Mouse (Mus musculus) neural tube, embryonic 10.5 days (tissue): ENCODE measurements around the gene Bicc1.

Source experiments
- DNase-seq: peaks from one replicate; pipeline ENCODE4 v3.0.0-alpha.2; 2017; ENCODE audit warnings: low spot score; ENCODE audit errors: extremely low spot score

Gene Bicc1

DNA sequence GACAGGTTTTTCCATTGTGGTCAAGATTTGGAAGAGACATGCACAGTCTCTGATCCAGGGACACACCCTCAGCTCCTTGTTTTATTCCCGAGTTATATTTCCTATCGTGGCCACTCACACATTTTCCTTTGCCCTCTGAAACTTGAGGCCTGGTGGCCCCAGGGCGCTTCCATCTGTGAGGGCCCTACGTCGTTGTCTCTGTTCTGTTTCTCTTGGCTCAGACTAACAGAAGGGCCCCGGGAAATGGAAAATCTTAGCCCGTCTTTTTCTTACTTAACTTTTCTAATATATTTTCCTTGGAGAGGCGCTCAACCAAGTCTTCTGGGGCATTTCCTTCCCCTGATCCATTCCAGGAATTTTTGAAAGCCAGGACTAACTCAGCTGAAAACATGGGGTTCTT is 281.9 kb downstream of the Bicc1 start:
- no peak for DNase-seq

DNA sequence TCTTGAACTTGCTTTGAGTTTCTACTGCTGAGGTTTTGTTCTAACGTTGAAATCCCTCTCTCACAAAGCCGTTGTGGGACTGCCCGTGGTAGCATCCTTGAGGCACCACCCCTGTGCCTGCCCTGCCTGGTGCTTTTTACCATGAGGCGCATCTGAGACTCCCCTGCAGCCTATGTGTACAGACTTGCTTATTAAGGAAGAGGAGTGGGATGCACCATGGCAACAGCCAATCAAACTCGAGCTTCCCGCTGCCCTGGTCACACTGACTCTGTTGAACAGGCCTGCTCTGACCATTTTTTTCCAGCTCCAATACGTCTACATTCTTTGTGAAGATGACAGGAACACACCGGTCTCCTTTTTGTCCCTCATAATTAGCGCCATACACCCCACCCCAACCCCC is 283.0 kb downstream of the Bicc1 start:
- DNase-seq: no peak

GRCm38 (mm10) chr10:70876119-70876518 is 283.4 kb downstream of the Bicc1 start:
- no peak for DNase-seq

DNA sequence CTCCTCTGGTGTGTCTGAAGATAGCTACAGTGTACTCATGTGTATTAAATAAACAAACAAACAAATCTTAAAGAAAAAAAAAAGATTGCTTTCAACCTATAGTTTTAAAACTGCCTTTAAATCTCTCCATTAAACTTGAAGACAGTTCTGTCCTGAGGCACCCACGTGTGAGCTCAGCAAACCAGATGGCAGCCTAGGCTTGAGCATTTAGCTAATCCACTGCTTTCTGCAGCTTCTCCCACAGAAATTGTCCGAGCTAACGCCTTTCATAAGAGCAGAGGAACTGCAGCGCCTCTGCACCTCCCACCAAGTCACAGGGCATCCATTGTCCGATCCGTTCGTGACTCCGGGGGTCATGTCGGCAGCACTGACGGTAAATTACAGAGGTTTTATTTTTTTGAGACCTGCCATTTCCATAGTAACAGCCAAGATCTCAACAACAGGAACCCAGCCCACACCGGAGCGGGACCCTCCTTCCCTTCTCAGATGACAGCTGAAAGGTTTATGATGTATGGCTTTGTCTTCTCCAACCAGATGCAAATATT is 284.4 kb downstream of the Bicc1 start:
- no peak for DNase-seq
